Mouse (Mus musculus) lung, postnatal 0 days (tissue): Measurements from ENCODE around the gene Sap25. TPM values are rescaled to one million over a fixed set of nuclear protein-coding genes. Genes with fewer than 3 reads are reported as not detected.

ENCODE experiments used
- ATAC-seq: fragments of 200-750 bp; cut with Nextera tagmentation; 2 replicates; pipeline ENCODE4 v1.8.0; 2017; ENCODE audit warnings: moderate library complexity
- DNase-seq: peaks from one replicate; pipeline ENCODE4 v3.0.0-alpha.2; 2016; ENCODE audit warnings: low spot score
- H3K27ac ChIP-seq: fragments of 300-500 bp; sonication (generic); 2 replicates; pipeline ENCODE4 v1.5.1; 2014; ENCODE audit warnings: antibody characterized with exemption, mild to moderate bottlenecking, low read length, mixed read lengths
- H3K27me3 ChIP-seq: fragments of 300-500 bp; sonication (generic); replicated peaks from 2 replicates; pipeline ENCODE4 v1.6.1; 2014; ENCODE audit warnings: low read length, mixed read lengths; ENCODE audit not compliant: insufficient read depth
- H3K36me3 ChIP-seq: fragments of 300-500 bp; sonication (generic); 2 replicates; pipeline ENCODE4 v1.6.1; 2014; ENCODE audit warnings: low read length, mixed read lengths; ENCODE audit not compliant: insufficient read depth
- H3K4me1 ChIP-seq: fragments of 300-500 bp; sonication (generic); 2 replicates; pipeline ENCODE4 v1.6.1; 2014; ENCODE audit warnings: antibody characterized with exemption, low read depth, low read length, mixed read lengths; ENCODE audit not compliant: insufficient read depth
- H3K4me2 ChIP-seq: fragments of 300-500 bp; sonication (generic); replicated peaks from 2 replicates; pipeline ENCODE4 v1.6.1; 2014; ENCODE audit warnings: low read depth, mild to moderate bottlenecking, low read length, moderate library complexity, mixed read lengths
- H3K4me3 ChIP-seq: fragments of 300-500 bp; sonication (generic); 2 replicates; pipeline ENCODE4 v1.5.1; 2014; ENCODE audit warnings: low read depth, low read length
- H3K9ac ChIP-seq: fragments of 300-500 bp; sonication (generic); replicated peaks from 2 replicates; pipeline ENCODE4 v1.6.1; 2014; ENCODE audit warnings: low read depth, mild to moderate bottlenecking
- H3K9me3 ChIP-seq: fragments of 300-500 bp; sonication (generic); 2 replicates; pipeline ENCODE4 v1.6.1; 2016; ENCODE audit warnings: low read length, mixed read lengths
- CTCF ChIP-seq: IDR thresholded peaks from 2 replicates; pipeline ENCODE4 v1.5.1; 2016; ENCODE audit warnings: antibody characterized with exemption, mild to moderate bottlenecking
- EP300 ChIP-seq: IDR thresholded peaks from 2 replicates; pipeline ENCODE4 v1.6.1; 2016; ENCODE audit warnings: antibody characterized with exemption, mild to moderate bottlenecking, control low read depth
- WGBS: fragments of 180-500 bp; shearing (Covaris S2); extraction: QIAGEN DNeasy Blood & Tissue Kit; methylation state at CpG from one replicate; pipeline ENCODE4 v1.1.7; 2014; 5-methylcytosine and 5-hydroxymethylcytosine counted together
- polyA plus RNA-seq: library from polyadenylated mRNA; unstranded; fragments of >200 nt; fragmentation: Nextera tagmentation; extraction: Ambion mirVana; gene quantifications from 2 replicates; pipeline ENCODE4 v1.2.1, GENCODE M21; 2015

The Sap25 gene
- polyA plus RNA-seq, 1 experiment from 2014 or later: 12.3 TPM

- peaks cover 5% of the 10 kb centered on the region for H3K4me1 ChIP-seq
- H3K36me3 ChIP-seq: no peaks in the 10 kb centered on the region
- H3K9ac ChIP-seq: peak overlapping the region; percentile 70
- DNase-seq (peak; percentile 22), ATAC-seq (peak; percentile 36)
- H3K27ac ChIP-seq: peak overlapping the region; percentile 60
- no peak for TF ChIP-seq EP300
- no peak for TF ChIP-seq CTCF
- no peaks in the 10 kb centered on the region for H3K27me3 ChIP-seq
- peak overlapping the region; percentile 75 for H3K4me3 ChIP-seq
- no peaks in the 10 kb centered on the region for H3K9me3 ChIP-seq
- H3K4me2 ChIP-seq: peak overlapping the region; percentile 93
- WGBS: 2% methylated on average over 17 of the region's 19 CpGs
Measured at GRCm38 (mm10) chr5:137600281-137600618, 40.9 kb upstream of the Sap25 start.

- ATAC-seq (peak; percentile 97), DNase-seq (peak; percentile 100)
- Histone ChIP-seq H3K4me2 (peak within 1 kb of the TSS; percentile 93), H3K9me3 (no peaks in the 10 kb centered on the region), H3K27me3 (no peaks in the 10 kb centered on the region), H3K27ac (peak within 1 kb of the TSS; percentile 92), H3K4me3 (peak within 1 kb of the TSS; percentile 75), H3K9ac (peak within 1 kb of the TSS; percentile 70), H3K36me3 (no peaks in the 10 kb centered on the region), H3K4me1 (peaks cover 5% of the 10 kb centered on the region)
- WGBS: under 1% methylated on average over 41 of the region's 41 CpGs
- no peak for TF ChIP-seq CTCF
- TF ChIP-seq EP300: peak; percentile 83; the same call in 1 of the 2 replicates
Measured at GRCm38 (mm10) chr5:137600619-137601364, 40.3 kb upstream of the Sap25 start, which contains the start of gene Mospd3. Mospd3 (minus strand) TSS chr5:137601058.

GRCm38 (mm10) chr5:137601365-137601729 is 39.8 kb upstream of the Sap25 start:
- Histone ChIP-seq H3K27me3 (no peaks in the 10 kb centered on the region), H3K4me1 (peaks cover 5% of the 10 kb centered on the region), H3K4me2 (peak overlapping the region; percentile 61), H3K9me3 (no peaks in the 10 kb centered on the region), H3K36me3 (no peaks in the 10 kb centered on the region), H3K4me3 (peak overlapping the region; percentile 75), H3K27ac (peak overlapping the region; percentile 47), H3K9ac (0 out of 2 replicates have a peak overlapping the region, but pooled peaks have one; percentile 39)
- DNase-seq: peak; percentile 53
- no peak for ATAC-seq
- TF ChIP-seq CTCF (no peak), EP300 (no peak)
- WGBS: under 1% methylated on average over 22 of the region's 22 CpGs

- Histone ChIP-seq H3K27me3 (no peaks in the 10 kb centered on the region), H3K4me1 (peaks cover 24% of the 10 kb centered on the region; the same call in 1 of the 2 replicates), H3K27ac (no peak overlapping the region), H3K4me2 (peak overlapping the region; percentile 46), H3K36me3 (no peaks in the 10 kb centered on the region), H3K9me3 (no peaks in the 10 kb centered on the region), H3K9ac (0 out of 2 replicates have a peak overlapping the region, but pooled peaks have one; percentile 26), H3K4me3 (no peak overlapping the region)
- DNase-seq (no peak), ATAC-seq (no peak)
- WGBS: 33% methylated on average over 25 of the region's 26 CpGs
- TF ChIP-seq EP300: no peak
- no peak for TF ChIP-seq CTCF
Measured at GRCm38 (mm10) chr5:137607860-137608653, 33.1 kb upstream of the Sap25 start.

DNA sequence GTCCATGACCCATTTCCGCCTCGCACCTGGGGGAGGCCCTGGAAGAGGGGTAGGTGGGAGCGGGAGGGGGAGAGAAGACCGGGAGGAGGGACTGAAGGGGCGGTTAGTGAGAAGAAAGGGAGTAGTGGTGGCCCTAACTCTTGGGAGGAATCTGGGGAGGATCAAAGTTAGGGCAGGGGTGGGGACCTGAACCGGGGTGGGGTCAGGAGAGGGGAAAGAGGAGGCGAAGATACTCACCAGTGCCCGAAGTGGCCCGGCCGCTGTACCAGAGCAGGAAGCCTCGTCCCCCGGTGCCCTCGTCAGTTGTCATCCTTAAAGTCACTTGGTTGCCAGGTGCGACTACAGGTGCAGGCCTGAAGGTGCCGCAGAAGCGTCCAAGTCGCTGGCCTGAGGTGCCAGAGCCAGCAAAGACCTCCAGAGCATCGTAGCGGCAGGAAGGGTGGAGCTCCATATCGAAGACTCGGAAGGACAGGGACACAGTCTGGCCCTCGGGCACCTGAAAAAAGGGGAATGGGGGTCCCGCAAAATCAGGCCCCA is 32.4 kb upstream of the Sap25 start:
- H3K4me1 ChIP-seq: peaks cover 24% of the 10 kb centered on the region; the same call in 1 of the 2 replicates
- DNase-seq: peak; percentile 32
- no peak overlapping the region for H3K27ac ChIP-seq
- H3K27me3 ChIP-seq: no peaks in the 10 kb centered on the region
- H3K36me3 ChIP-seq: no peaks in the 10 kb centered on the region
- 0 out of 2 replicates have a peak overlapping the region, but pooled peaks have one; percentile 26 for H3K9ac ChIP-seq
- H3K9me3 ChIP-seq: no peaks in the 10 kb centered on the region
- H3K4me2 ChIP-seq: peak overlapping the region; percentile 46
- no peak overlapping the region for H3K4me3 ChIP-seq
- TF ChIP-seq EP300 (no peak), CTCF (peak; percentile 45)
- no peak for ATAC-seq
- 29% methylated on average over 22 of the region's 23 CpGs for WGBS

GRCm38 (mm10) chr5:137609292-137609691 is 31.8 kb upstream of the Sap25 start:
- Histone ChIP-seq H3K27ac (no peak overlapping the region), H3K4me1 (peaks cover 24% of the 10 kb centered on the region; the same call in 1 of the 2 replicates)
- TF ChIP-seq CTCF: no peak
- TF ChIP-seq EP300: no peak

More at GRCm38 (mm10) chr5:137609292-137609691, 31.8 kb upstream of the Sap25 start:
- Histone ChIP-seq H3K4me3 (no peak overlapping the region), H3K4me2 (no peak overlapping the region), H3K36me3 (no peaks in the 10 kb centered on the region), H3K9me3 (no peaks in the 10 kb centered on the region), H3K27me3 (no peaks in the 10 kb centered on the region), H3K9ac (no peak overlapping the region)
- DNase-seq: no peak
- ATAC-seq: no peak
- WGBS: 76% methylated on average over 3 of the region's 3 CpGs
